Mouse (Mus musculus) G1E (cell line): ENCODE measurements around the gene Top1. TPM values are rescaled to one million over a fixed set of nuclear protein-coding genes. Genes with fewer than 3 reads are reported as not detected.

Experiments
- ATAC-seq: 2 replicates; pipeline ENCODE4 v1.8.0; 2016; ENCODE audit warnings: mild to moderate bottlenecking; ENCODE audit not compliant: insufficient number of reproducible peaks, poor library complexity, low FRiP score, severe bottlenecking; ENCODE audit errors: extremely low read depth
- DNase-seq: peaks from one replicate; pipeline ENCODE4 v3.0.0; 2012; ENCODE audit warnings: low spot score
- H3K27me3 ChIP-seq: 2 replicates; pipeline ENCODE4 v1.6.1; 2012; ENCODE audit warnings: mild to moderate bottlenecking, low read length, inconsistent platforms; ENCODE audit not compliant: insufficient read depth
- H3K36me3 ChIP-seq: replicated peaks from 2 replicates; pipeline ENCODE3; 2012; ENCODE audit warnings: mild to moderate bottlenecking, inconsistent platforms
- H3K4me1 ChIP-seq: 2 replicates; pipeline ENCODE4 v1.6.1; 2012; ENCODE audit warnings: low read depth, low read length, inconsistent platforms, mixed read lengths; ENCODE audit not compliant: insufficient read depth
- H3K4me3 ChIP-seq: 2 replicates; pipeline ENCODE4 v1.5.1; 2012; ENCODE audit warnings: low read depth, mild to moderate bottlenecking, inconsistent platforms, low read length, moderate library complexity, mixed read lengths
- H3K9me3 ChIP-seq: replicated peaks from 2 replicates; pipeline ENCODE4 v1.6.1; 2012; ENCODE audit warnings: inconsistent platforms
- CTCF ChIP-seq: IDR thresholded peaks from 2 replicates; pipeline ENCODE4 v1.5.1; 2012; ENCODE audit warnings: low read depth, low read length, inconsistent platforms, mixed read lengths
- GATA1 ChIP-seq: IDR thresholded peaks from 2 replicates; pipeline ENCODE4 v1.6.1; 2012; ENCODE audit warnings: borderline replicate concordance, low read length, inconsistent platforms, mixed read lengths
- GATA2 ChIP-seq: IDR thresholded peaks from 2 replicates; pipeline ENCODE4 v1.6.1; 2012; ENCODE audit warnings: low read depth, low read length, inconsistent platforms, borderline replicate concordance
- POLR2AphosphoS5 ChIP-seq: IDR thresholded peaks from 2 replicates; pipeline ENCODE4 v1.6.1; 2012; ENCODE audit warnings: low read depth, low read length, inconsistent platforms; ENCODE audit not compliant: insufficient replicate concordance
- TAL1 ChIP-seq: conservative IDR thresholded peaks from 2 replicates; pipeline ENCODE4 v1.6.1; 2012; ENCODE audit warnings: low read depth, low read length, inconsistent platforms, mixed read lengths
- polyA plus RNA-seq: library from polyadenylated mRNA; stranded (reverse); fragments of >175 nt; gene quantifications from 2 replicates; pipeline ENCODE4 v1.2.3, GENCODE M21; 2012
- total RNA-seq, 2 experiments: library from RNA; stranded (forward) in 1 of 2; stranded (reverse) in 1 of 2; fragments of 200-1000 nt in 1 of 2; fragments of >200 nt in 1 of 2; fragmentation: Nextera tagmentation in 1 of 2; gene quantifications; 2 replicates each; pipeline ENCODE4 v1.2.3; 2014 to 2017

Top1 gene
- total RNA-seq (2014; fragmentation: Nextera tagmentation) = 184 and 198 TPM in 2 replicates
- total RNA-seq (2017) = 114 and 136 TPM in 2 replicates
- polyA plus RNA-seq = 95.8 and 113 TPM in 2 replicates

GRCm38 (mm10) chr2:160645614-160646137 lies at the start of gene Top1:
Top1 (plus strand) TSS chr2:160645888.
- Histone ChIP-seq H3K9me3 (no peaks in the 10 kb centered on the region), H3K4me1 (peaks cover 22% of the 10 kb centered on the region), H3K36me3 (peaks cover 6% of the 10 kb centered on the region), H3K4me3 (peak within 1 kb of the TSS; percentile 95), H3K27me3 (no peaks in the 10 kb centered on the region)
- DNase-seq (peak; percentile 92), ATAC-seq (peak; percentile 99)
- TF ChIP-seq POLR2AphosphoS5 (no peak), GATA2 (no peak), CTCF (no peak), GATA1 (no peak), TAL1 (no peak)

DNA sequence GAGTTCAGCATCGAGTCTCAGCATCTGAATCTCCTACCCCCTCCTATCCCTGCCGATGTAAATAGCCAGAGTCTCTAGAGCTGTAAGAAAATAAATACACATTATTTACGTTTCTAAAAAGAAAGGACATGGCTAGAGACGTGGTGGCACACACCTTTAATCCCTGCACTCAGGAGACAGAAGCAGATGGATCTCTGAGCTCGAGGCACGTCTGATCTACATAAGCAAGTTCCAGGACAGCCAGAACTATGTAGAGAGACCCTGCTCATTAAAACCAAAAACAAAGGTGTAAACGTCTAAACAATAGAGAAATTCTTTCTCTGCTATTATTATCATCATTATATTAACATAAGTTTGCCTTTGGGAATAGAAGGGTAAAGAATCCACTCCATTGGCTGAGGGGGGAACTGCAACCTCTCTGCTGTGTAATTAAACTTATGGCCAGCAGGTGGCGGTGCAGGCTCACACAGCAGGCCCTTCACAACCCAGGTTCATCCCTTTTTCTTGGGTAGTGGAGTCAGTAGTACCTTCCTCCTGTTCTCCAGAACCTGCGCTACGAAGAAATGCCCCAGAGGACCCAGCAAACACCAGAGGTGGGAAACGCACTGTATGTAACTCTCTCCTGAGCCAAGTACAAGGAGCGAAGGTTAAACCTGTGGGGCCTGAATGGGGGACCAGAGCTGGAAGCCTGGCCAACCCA lies 48.0 kb upstream of the Top1 start:
- H3K36me3 ChIP-seq = no peaks in the 10 kb centered on the region
- H3K9me3 ChIP-seq = no peaks in the 10 kb centered on the region
- ATAC-seq (peak; percentile 64), DNase-seq (peak; percentile 64)
- no peaks in the 10 kb centered on the region for H3K27me3 ChIP-seq
- no peak overlapping the region for H3K4me3 ChIP-seq
- peaks cover 12% of the 10 kb centered on the region for H3K4me1 ChIP-seq
- TF ChIP-seq CTCF (peak; percentile 90), TAL1 (no peak), POLR2AphosphoS5 (no peak)

DNA sequence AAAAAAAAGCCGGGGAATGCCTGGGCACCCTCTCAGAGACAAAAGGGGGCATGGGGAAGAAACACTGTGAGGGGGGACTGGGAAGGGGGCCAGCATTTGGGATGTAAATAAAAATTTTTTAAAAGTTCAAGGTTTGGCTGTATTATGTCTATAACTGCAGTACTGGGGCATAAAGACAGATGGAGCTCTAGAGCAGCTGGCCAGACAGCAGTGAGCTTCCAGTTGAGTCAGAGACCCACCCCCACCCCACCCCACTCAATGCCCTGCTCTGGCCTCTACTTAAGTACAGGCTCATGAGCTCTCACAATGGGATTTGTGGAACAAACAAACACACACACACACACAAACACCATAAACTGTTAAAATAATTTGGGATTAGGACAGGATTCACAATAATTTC lies 43.9 kb upstream of the Top1 start:
- TF ChIP-seq CTCF (peak; percentile 72), TAL1 (no peak)
- Histone ChIP-seq H3K9me3 (no peaks in the 10 kb centered on the region), H3K4me3 (no peak overlapping the region), H3K4me1 (peaks cover 29% of the 10 kb centered on the region), H3K36me3 (no peaks in the 10 kb centered on the region), H3K27me3 (peaks cover 3% of the 10 kb centered on the region)
- ATAC-seq (no peak), DNase-seq (peak; percentile 34)

DNA sequence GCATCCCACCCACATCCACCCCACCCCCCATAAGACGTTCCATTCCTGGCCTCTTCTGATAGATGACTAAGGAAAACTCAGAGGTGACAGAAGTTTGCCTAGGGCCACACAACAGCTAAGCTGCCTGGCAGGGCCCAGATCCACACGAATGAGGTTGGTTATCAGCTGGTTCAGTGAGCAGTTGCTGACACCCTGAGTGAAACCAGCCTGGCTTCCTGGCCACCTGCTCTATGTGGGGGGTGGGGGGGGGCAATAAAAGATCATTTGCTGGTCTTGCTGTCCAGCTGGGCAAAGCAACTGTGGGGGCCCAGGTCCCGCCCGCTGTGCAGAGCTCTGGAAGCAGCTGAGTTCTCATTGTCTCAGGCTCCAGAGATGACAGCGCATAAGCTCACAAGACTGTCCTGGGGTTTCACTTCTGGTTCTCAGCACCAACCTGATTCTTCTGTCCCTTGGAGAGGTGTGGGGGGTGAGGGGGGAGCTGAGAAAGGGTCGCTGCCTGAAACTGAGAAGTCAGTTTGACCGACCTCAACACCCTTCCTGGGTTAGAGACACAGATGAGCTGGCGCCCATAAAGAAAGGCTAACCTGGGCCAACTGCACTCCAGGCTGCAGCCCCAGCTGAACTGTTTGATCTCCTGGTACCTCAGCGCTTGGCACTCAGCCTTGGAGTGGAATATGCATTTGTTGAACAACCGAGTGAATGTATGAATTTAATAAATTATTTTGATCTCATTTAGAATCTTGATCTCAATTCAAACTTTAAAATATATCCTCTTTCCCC lies 42.3 kb upstream of the Top1 start:
- Histone ChIP-seq H3K27me3 (peaks cover 9% of the 10 kb centered on the region), H3K4me1 (peaks cover 26% of the 10 kb centered on the region), H3K9me3 (no peaks in the 10 kb centered on the region), H3K4me3 (peak overlapping the region; percentile 53; the same call in 1 of the 2 replicates), H3K36me3 (no peaks in the 10 kb centered on the region)
- TF ChIP-seq TAL1 = peak; percentile 34; the same call in 1 of the 2 replicates
- no peak for TF ChIP-seq POLR2AphosphoS5
- TF ChIP-seq CTCF = no peak
- DNase-seq (peak; percentile 47), ATAC-seq (peak; percentile 98)

GRCm38 (mm10) chr2:160610012-160610411 lies 35.7 kb upstream of the Top1 start:
- DNase-seq = no peak
- no peak for ATAC-seq

DNA sequence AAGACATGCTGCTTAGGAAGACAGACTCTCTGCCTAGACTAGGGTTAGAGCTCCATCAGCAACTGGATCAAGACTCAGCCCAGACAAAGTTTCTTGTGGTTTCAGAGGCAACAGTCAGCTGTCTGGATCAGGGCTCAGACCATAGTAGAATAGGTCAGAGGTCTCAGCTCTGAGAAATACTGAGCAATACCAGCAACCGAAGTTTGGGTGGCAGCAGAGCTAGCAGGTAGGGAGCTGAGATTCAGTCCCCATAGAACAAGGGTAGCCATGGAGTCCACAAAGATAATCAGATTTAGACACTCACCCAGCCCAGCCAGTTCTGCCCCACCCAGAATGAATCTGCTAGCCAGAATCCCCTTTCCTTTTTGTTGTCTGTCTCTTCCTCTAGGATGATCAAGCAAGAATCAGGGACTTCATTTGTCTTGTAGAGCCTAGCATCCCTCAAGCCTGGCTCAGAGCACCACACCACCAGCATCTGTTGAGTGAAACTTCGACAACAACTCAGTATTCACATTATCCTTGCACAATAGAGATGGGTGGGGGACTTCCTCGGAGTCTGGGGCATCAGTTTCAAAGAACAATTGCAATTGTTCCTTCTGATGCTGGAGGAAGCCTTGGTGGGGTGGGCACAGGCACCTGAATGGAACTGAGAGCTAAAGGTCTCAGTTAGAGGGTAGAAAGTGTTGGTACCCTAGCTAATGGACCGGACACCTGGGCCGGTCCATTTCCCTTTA lies 32.3 kb upstream of the Top1 start:
- Histone ChIP-seq H3K27me3 (no peaks in the 10 kb centered on the region), H3K36me3 (no peaks in the 10 kb centered on the region), H3K4me3 (no peak overlapping the region), H3K4me1 (peaks cover 2% of the 10 kb centered on the region; the same call in 1 of the 2 replicates), H3K9me3 (no peaks in the 10 kb centered on the region)
- no peak for DNase-seq
- no peak for ATAC-seq
- TF ChIP-seq TAL1 (no peak), POLR2AphosphoS5 (no peak), GATA2 (no peak), CTCF (no peak), GATA1 (no peak)

More at GRCm38 (mm10) chr2:160610012-160610411, 35.7 kb upstream of the Top1 start:
- Histone ChIP-seq H3K4me3 (no peak overlapping the region), H3K27me3 (peaks cover 9% of the 10 kb centered on the region), H3K9me3 (no peaks in the 10 kb centered on the region), H3K4me1 (0 out of 2 replicates have a peak, but pooled peaks cover 3% of the 10 kb centered on the region), H3K36me3 (no peaks in the 10 kb centered on the region)
- TF ChIP-seq CTCF (no peak), GATA2 (no peak), GATA1 (no peak), POLR2AphosphoS5 (no peak), TAL1 (no peak)
